13 mouse cellular contexts compared by ENCODE assay signal in genomic region chr8:115112062-115112461, GRCm38 (mm10).
"Had no signal": no experiment of that assay in that cellular context is flagged by ENCODE, and none has a peak within 500 bp of the region (broad histone marks: within the 10 kb centered on the region; RNA-seq: fewer than 3 reads in every experiment).

No protein-coding gene starts in this region.

- ATAC-seq: midbrain, embryonic 16.5 days had no signal

- DNase-seq: lung, embryonic 14.5 days; lung, postnatal 10 days; lung, postnatal 4 days; midbrain, embryonic 14.5 days; retina, postnatal 1 day; right cerebral cortex, adult 18-20 months; right cerebral cortex, postnatal 25 days; right cerebral cortex, postnatal 4 days; spleen, adult 18-20 months; thymus, adult 18-20 months; thymus, postnatal 14 days; thymus, postnatal 36 days had no signal
